Mouse (Mus musculus) brain, adult 2 months (tissue): ENCODE measurements around the gene Gm49630.
"Not testable (repeated sequence)": the region's sequence is repeated elsewhere in the genome, so short reads cannot be mapped to it uniquely, and the experiment has no call there.

ENCODE experiments used
- DNase-seq: peaks from one replicate; pipeline ENCODE4 v3.0.0; 2011; ENCODE audit warnings: low read depth, low spot score

Gene Gm49630

GRCm38 (mm10) chr17:7366676-7367374 is 5.0 kb downstream of the Gm49630 start:
- peak; percentile 57 for DNase-seq

- DNase-seq, result not testable (repeated sequence)
These were observed 5.5 kb downstream of the Gm49630 start for GRCm38 (mm10) chr17:7366265-7366664.

GRCm38 (mm10) chr17:7365615-7366014 is 6.2 kb downstream of the Gm49630 start:
- DNase-seq, result not testable (repeated sequence)

GRCm38 (mm10) chr17:7360749-7361465 is 10.9 kb downstream of the Gm49630 start:
- peak; percentile 50 for DNase-seq

GRCm38 (mm10) chr17:7359806-7360205 is 12.0 kb downstream of the Gm49630 start:
- DNase-seq, result peak; percentile 4

GRCm38 (mm10) chr17:7352596-7352995 is 19.2 kb downstream of the Gm49630 start, which contains the start of gene Ttll2:
TSS of gene Ttll2 (minus strand) at chr17:7352696.
- not testable (repeated sequence) for DNase-seq

- DNase-seq, result peak; percentile 55
These were observed 23.0 kb downstream of the Gm49630 start for GRCm38 (mm10) chr17:7348765-7349164.

- not testable (repeated sequence) for DNase-seq
These were observed 34.4 kb downstream of the Gm49630 start for GRCm38 (mm10) chr17:7337381-7337780.

- DNase-seq, result not testable (repeated sequence)
These were observed 39.0 kb downstream of the Gm49630 start for GRCm38 (mm10) chr17:7332745-7333144.

GRCm38 (mm10) chr17:7326415-7326814 is 45.4 kb downstream of the Gm49630 start:
- not testable (repeated sequence) for DNase-seq

GRCm38 (mm10) chr17:7324346-7324745 is 47.4 kb downstream of the Gm49630 start, which contains the start of gene Tcp10a:
TSS of gene Tcp10a (plus strand) at chr17:7324646.
- not testable (repeated sequence) for DNase-seq

- DNase-seq, result not testable (repeated sequence)
These were observed 52.0 kb downstream of the Gm49630 start for GRCm38 (mm10) chr17:7319789-7320188.

- not testable (repeated sequence) for DNase-seq
These were observed 55.9 kb downstream of the Gm49630 start for GRCm38 (mm10) chr17:7315693-7316382.

- not testable (repeated sequence) for DNase-seq
These were observed 65.2 kb downstream of the Gm49630 start for GRCm38 (mm10) chr17:7306278-7307196.
